Mouse (Mus musculus) stomach, postnatal 0 days (tissue): Measurements from ENCODE around the gene Wfdc16.

Source experiments
- CTCF ChIP-seq: IDR thresholded peaks from 2 replicates; pipeline ENCODE4 v1.5.1; 2016; ENCODE audit warnings: antibody characterized with exemption, low read depth, mild to moderate bottlenecking, moderate library complexity
- EP300 ChIP-seq: optimal IDR thresholded peaks from 2 replicates; pipeline ENCODE3; 2016; ENCODE audit warnings: antibody characterized with exemption

DNA sequence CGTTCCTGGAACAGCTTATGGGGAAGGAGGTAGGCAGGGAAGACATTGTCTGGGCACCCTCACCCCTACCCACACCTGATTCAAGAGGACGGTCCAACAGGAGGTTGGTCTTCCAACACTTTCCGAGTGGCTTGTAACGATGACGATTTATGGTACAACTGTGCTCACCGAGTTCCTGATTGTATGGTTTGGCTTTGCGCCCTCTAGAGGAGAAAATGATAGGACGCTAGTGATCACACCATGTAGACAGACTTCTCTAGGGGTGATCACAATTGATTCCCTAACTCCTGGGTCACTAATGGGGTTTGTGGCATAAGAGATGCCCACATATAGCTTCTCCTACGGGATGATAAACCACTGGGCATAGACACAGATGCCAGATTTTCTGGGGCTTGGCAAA, 3.3 kb downstream of the Wfdc16 start:
- TF ChIP-seq CTCF (peak; percentile 53), EP300 (no peak)
